14 mouse cellular contexts compared by ENCODE assay signal in genomic region chr16:56579536-56579935, GRCm38 (mm10).
A peak's percentile ranks its signal among the peaks of the same experiment; 100 is the strongest.
DNase-seq lines count a peak whose midpoint lies in the region; ATAC-seq lines count a peak whose summit lies in the region.
"Had no signal": no experiment of that assay in that cellular context is flagged by ENCODE, and none has a peak within 500 bp of the region (broad histone marks: within the 10 kb centered on the region; RNA-seq: fewer than 3 reads in every experiment).

No protein-coding gene starts in this region.

- no peak for ATAC-seq in erythroid progenitor cell, adult 5-6 weeks (replicated peaks; ENCODE audit: low FRiP score, poor library complexity, severe bottlenecking)
- ATAC-seq: activated CD4-positive, CD25-positive, alpha-beta regulatory T cell, adult 4 months; midbrain, embryonic 16.5 days; Patski had no signal

- intact Hi-C loops in heart, postnatal 10 days (cut with DNase I): no loop called here

- peak; percentile 3 for DNase-seq in kidney, adult 9 months
- no peak for DNase-seq in kidney, adult 18-20 months
- DNase-seq in urinary bladder, postnatal 25 days (ENCODE audit: low spot score): peak; percentile 9
- no peak for DNase-seq in urinary bladder, postnatal 10 days (ENCODE audit: low spot score)
- DNase-seq in heart, postnatal 10 days: peak; percentile 57 to 66
- DNase-seq in left cerebral cortex, adult 9 months (ENCODE audit: low spot score in 2 of 2): no peak
- DNase-seq: adrenal gland, postnatal 14 days; B cell, adult 2 months; cerebellum, adult 2 months; thymus, postnatal 14 days had no signal

Comparison
In these comparisons a context has a peak if more than half of its experiments do, and no peak if none do; other contexts are left out.
1. DNase-seq: peak in kidney, adult 9 months (single experiment), urinary bladder, postnatal 25 days (single experiment) and heart, postnatal 10 days (2 of 2); none in kidney, adult 18-20 months (single experiment), urinary bladder, postnatal 10 days (single experiment) and left cerebral cortex, adult 9 months (0 of 2).